Mouse (Mus musculus): ENCODE measurements around the gene Per2.

Per2 gene

DNA sequence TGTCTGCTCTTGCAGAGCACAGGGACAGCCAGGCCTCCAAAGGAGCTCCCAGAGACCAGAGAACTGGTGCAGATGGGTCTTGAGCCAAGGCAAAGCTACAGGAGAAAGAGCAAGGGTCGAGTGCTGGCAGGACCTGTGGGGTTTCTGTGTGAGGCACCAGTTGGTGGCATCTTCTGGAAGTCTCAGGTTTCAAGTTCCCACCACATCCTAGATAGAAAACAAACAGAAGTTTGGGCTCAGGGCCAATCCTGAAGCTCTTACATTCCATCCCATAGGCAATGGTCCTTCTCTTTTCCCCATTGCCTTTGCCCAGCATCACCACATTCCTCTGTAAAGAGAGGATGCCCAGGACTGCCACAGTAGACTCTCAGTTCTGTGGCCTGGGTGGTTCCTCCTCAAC lies 54.1 kb downstream of the Per2 start:
- DNase-seq (ENCODE audit: extremely low read depth, insufficient read length, low spot score) = peak; percentile 42

DNA sequence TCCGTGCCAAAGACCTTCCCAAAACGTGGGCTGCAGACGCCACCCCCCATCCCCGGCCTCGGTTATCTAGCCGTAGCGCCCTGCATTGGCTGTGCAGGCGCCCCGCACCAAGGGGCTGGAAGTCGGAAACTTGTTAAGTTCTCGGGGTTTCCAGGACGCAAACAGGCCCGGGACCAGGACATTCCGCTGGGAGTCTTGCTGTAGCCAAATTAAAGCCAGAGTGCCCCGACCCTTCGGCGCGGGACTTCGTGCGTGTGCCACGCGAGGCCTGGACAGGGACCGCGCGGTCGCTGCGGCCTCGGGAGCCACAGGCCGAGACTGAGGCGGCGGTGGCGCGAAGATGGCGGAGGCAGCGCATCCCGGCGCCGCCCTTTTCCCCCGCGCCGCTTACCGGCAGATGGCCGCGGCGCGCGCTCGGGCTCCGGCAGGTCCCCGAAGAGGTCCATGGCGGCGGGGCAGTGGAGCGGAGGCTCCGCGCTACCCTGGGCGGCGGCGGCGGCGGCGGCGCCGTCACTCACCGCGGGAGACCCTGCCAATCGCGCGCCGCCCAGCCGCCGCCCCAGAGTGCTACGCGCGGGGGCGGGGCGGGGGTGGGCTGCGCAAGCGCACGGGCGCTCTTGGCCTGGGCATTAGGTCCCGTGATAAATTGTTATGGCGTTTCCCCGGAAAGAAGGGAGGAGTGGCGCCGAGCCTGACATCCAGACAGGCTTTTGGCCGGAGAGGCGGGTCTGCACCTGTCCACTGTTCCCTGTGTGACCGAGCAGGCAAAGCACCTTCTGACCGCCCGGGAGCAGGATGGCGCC lies 60.7 kb downstream of the Per2 start, which contains the start of gene Ilkap:
TSS of gene Ilkap (minus strand) at position 556 of the 803 bp plus-strand sequence.
- DNase-seq (ENCODE audit: extremely low read depth, insufficient read length, low spot score) = peak; percentile 88

DNA sequence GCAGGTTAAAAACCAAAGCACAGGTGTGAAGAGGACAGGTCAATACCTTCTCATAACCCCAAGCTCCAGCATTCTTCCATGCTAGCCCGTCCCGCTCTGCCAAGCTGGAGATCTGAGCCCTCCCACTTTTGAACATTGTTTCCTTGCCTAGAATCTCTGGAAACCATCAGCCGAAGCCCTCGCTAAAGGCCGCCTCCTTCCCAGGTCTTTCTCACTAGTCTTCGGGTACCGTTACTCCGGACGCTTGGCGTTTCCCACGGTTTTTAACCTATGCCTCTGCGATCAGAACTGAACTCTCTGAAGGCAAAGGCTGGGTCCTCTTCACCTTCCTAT lies 61.2 kb downstream of the Per2 start:
- no peak for DNase-seq (ENCODE audit: extremely low read depth, insufficient read length, low spot score)

DNA sequence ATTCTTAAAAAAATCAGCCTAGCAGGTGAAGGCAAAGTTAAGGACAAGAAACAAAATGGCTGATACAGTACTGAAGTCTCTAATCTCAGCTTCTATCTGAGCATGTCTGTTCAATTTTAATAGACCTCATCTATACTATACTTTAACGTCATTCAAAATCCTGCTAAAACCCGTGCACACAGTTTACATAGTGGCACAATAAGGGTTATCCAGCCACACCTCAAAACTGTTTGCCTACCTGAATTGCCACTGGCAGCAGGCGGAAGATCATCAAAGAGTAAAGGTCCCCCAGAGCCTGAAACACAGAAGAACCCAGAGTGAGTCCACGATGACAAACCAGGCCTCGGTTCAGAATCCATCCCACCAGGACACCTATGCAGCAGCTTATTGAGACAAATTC lies 68.8 kb downstream of the Per2 start:
- no peak for DNase-seq (ENCODE audit: extremely low read depth, insufficient read length, low spot score)

- no peak for DNase-seq (ENCODE audit: extremely low read depth, insufficient read length, low spot score)
Observed at GRCm38 (mm10) chr1:91381091-91381471, 78.0 kb downstream of the Per2 start.

DNA sequence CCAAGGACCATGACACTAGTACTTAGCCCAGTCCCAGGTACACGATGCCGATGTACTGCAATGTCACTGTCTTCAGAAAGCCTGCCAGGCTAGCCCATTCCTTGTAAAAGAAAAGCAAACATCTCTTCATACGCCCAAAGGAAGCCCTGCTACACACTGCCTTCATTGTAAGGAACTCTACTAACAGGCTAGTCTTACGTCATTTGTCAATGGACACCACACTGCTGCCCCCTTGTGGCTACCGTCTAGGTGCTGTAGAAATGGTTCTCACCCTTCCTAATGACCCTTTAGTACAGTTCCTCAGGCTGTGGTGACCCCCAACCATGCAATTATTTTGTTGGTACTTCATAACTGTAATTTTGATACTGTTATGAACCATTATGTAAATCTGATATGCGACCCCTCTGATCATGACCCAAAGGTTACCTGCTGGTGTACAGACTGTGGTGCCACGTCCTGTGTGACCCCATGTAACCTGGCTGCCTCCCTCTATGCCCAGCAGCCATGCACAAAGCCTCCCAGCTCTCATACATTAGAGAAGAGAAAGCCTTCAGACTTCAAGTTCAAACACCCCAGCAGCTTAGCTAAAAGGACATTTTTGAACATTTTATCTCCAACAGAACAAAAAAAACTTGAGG lies 78.6 kb downstream of the Per2 start:
- no peak for DNase-seq (ENCODE audit: extremely low read depth, insufficient read length, low spot score)

GRCm38 (mm10) chr1:91373414-91373835 lies 85.7 kb downstream of the Per2 start:
- DNase-seq (ENCODE audit: extremely low read depth, insufficient read length, low spot score) = no peak

- DNase-seq (ENCODE audit: extremely low read depth, insufficient read length, low spot score) = no peak
Observed at GRCm38 (mm10) chr1:91370055-91370454, 89.1 kb downstream of the Per2 start.

DNA sequence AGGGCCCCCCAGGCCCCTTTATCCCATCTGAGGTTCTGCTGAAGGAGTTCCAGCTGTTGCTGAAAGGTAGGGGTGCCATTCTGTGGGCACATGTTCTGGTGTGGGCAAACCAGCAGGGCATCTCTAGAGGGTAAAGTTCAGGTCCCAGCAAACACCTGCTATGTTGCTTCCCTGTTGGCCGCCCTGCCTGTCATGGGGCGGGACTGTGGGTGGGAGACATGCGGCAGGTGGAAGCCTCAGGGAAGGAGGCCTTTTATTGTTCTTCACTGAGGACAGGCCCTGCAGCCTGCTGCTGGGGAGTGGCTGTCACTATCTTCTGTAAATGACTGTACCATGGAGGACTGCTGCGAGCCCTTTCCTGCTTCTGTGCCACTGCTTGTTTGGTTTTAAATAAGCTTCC lies 89.7 kb downstream of the Per2 start:
- DNase-seq (ENCODE audit: extremely low read depth, insufficient read length, low spot score) = no peak

GRCm38 (mm10) chr1:91367295-91367694 lies 91.8 kb downstream of the Per2 start:
- no peak for DNase-seq (ENCODE audit: extremely low read depth, insufficient read length, low spot score)

- DNase-seq (ENCODE audit: extremely low read depth, insufficient read length, low spot score) = peak; percentile 83
Observed at GRCm38 (mm10) chr1:91366215-91367108, 92.7 kb downstream of the Per2 start, which contains the start of gene Erfe. Erfe (plus strand) TSS chr1:91366430.

All from 3134 (cell line).